Mouse (Mus musculus) embryonic stem cell, embryonic (primary cell): ENCODE results near the gene Idh1.

ENCODE experiments used
- CTCF ChIA-PET, 4 experiments: fragments of 300-600 bp in 2 of 4; fragments of 350-600 bp in 2 of 4; sonication (Branson Sonifier 250); formaldehyde crosslinking; loops; one replicate each; lab custom pipeline; 2022; ENCODE audit warnings: inconsistent platforms in 2 of 4; lab: Charles Lee
- POLR2A ChIA-PET, 4 experiments: fragments of 300-600 bp in 2 of 4; fragments of 350-600 bp in 2 of 4; sonication (Branson Sonifier 250); formaldehyde crosslinking; loops; one replicate each; lab custom pipeline; 2022; ENCODE audit warnings: antibody characterized with exemption in 4 of 4, inconsistent platforms in 1 of 4; lab: Charles Lee

Idh1 gene

DNA sequence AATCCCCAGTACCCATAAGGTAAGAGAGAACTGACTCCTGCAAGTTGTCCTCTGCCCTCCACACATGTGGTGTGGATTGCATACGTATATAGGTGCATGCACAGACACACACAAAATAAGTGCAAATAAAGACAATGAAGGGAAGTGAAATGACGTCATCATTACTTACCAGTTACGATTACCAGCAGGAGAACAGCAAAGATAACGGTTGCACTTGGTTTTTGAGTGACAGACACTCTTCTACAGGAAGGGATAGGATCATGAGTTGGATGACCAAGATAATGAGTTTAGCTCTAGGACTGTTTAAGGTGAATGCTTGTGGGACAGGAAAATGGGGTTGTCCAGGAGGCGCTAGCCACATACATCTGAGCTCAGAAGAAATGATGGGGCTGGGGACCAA is 4.8 kb downstream of the Idh1 start:
- ChIA-PET CTCF (no interaction called here), POLR2A (interaction anchor here in 1 of 4 experiments (0.6 kb wide), 1 partner anchor 157 kb away, joined by 4 read pairs; no protein-coding TSS in a partner anchor)

DNA sequence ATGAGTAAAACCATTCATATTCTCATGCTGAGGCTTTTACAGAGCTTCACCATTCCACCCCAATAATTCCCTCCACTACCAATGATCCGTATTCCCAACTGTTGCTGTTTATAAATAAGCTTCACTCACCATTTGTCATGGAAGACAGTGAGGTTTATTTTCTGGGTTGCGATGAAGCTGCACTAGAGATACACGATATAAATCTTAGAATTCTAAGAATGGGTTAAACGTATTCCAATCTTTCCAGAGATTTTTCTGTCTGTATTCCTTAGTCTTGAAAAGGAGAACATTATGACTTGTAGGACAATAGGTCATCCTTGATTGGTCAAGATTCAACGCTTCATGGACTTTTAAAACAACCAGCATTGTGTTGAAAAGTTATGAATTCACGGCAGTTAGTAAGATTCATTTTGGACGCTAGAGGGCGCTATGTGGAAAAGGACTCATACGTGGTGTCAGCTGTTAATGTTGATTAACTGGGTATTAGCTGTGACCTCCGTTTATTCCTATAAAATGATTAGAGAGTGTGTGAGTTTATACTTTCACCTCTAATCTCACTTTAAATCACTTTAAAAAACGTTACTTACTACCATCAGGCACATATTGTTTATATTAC is 6.6 kb downstream of the Idh1 start:
- ChIA-PET POLR2A (interaction anchor here in 3 of 4 experiments (0.7 to 6.0 kb wide), 13 partner anchors 7 to 647 kb away, joined by 3 to 42 read pairs (median 4); partner anchors contain the start of genes Pikfyve (in 2 of the 3), Creb1 (in 1 of the 3) and Idh1 (in 1 of the 3)), CTCF (interaction anchor here (0.5 to 2.5 kb wide), 8 partner anchors 8 to 344 kb away, joined by 3 to 22 read pairs (median 3); no protein-coding TSS in a partner anchor)

GRCm38 (mm10) chr1:65178902-65179432 is 7.3 kb downstream of the Idh1 start:
- POLR2A ChIA-PET = interaction anchor here in 3 of 4 experiments (0.8 to 6.0 kb wide), 77 partner anchors 8 to 1684 kb away, joined by 3 to 42 read pairs (median 4); partner anchors contain the start of genes Ccnyl1 (in 3 of the 3), Creb1 (in 3 of the 3), Fzd5 (in 3 of the 3) and Pikfyve (in 3 of the 3)
- CTCF ChIA-PET = interaction anchor here (0.5 to 2.5 kb wide), 32 partner anchors 7 to 562 kb away, joined by 3 to 22 read pairs (median 4); partner anchors contain the start of genes Ccnyl1 (in 2 of the 4), Pikfyve (in 2 of the 4), Idh1 (in 1 of the 4) and Mettl21a (in 1 of the 4)

DNA sequence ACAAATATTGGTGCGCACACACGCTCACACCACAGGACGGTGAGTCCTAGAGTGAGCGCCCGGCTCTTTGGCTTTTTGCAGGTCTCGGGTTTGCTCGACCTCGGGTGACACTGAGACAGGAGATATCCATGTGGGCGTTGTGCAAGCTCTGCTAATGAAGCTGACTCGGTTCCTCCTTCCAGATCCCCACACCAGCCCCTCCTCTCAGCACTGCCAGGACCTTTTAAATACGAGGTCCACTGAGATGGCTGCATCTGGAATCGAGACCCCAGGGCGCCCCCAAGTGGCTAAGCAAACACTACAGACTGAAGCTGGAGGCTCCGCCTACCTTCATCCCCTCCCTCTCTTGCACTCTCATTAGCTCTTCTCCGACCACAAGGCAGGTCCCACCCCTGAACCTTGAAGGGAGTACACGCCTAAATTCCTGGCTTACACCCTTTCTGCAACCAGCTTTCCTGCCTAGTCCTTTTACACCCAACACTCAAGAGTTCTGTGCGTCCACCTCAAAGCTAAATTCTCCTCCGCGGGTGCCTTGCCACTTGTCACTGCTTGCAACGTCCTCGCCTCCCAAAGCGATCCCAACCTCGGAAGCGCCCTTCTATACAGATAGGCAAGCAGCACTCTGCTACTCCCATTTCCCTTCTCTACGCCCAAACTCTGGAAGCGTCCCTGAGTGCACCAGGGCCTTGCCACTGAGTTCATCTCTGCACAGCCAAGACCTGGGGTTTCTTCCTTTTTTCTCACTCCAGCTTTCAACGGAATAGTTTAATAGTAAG is 8.0 kb downstream of the Idh1 start:
- CTCF ChIA-PET = interaction anchor here (0.5 to 2.5 kb wide), 33 partner anchors 8 to 561 kb away, joined by 3 to 22 read pairs (median 3); partner anchors contain the start of genes Ccnyl1 (in 2 of the 4), Pikfyve (in 2 of the 4), Fzd5 (in 1 of the 4) and Idh1 (in 1 of the 4)
- POLR2A ChIA-PET = interaction anchor here in 3 of 4 experiments (0.6 to 6.0 kb wide), 79 partner anchors 8 to 1685 kb away, joined by 3 to 42 read pairs (median 4); partner anchors contain the start of genes Ccnyl1 (in 3 of the 3), Creb1 (in 3 of the 3), Fzd5 (in 3 of the 3) and Pikfyve (in 3 of the 3)

- ChIA-PET CTCF (interaction anchor here in 2 of 4 experiments (0.7 to 2.5 kb wide), 7 partner anchors 9 to 472 kb away, joined by 3 to 22 read pairs (median 4); partner anchors contain the start of gene Plekhm3 (in 1 of the 2)), POLR2A (interaction anchor here in 3 of 4 experiments (0.7 to 6.0 kb wide), 20 partner anchors 8 to 645 kb away, joined by 3 to 42 read pairs (median 8); partner anchors contain the start of genes Pikfyve (in 3 of the 3), Idh1 (in 2 of the 3), Creb1 (in 1 of the 3) and Fzd5 (in 1 of the 3))
Measured at GRCm38 (mm10) chr1:65177452-65177851, 8.8 kb downstream of the Idh1 start.

GRCm38 (mm10) chr1:65176912-65177311 is 9.4 kb downstream of the Idh1 start:
- CTCF ChIA-PET = interaction anchor here in 2 of 4 experiments (0.7 to 1.4 kb wide), 2 partner anchors 9 to 136 kb away, joined by 3 to 9 read pairs; no protein-coding TSS in a partner anchor
- POLR2A ChIA-PET = interaction anchor here in 3 of 4 experiments (0.7 to 6.0 kb wide), 9 partner anchors 8 to 1643 kb away, joined by 3 to 42 read pairs (median 4); partner anchors contain the start of genes Idh1 (in 2 of the 3) and Pikfyve (in 2 of the 3)

DNA sequence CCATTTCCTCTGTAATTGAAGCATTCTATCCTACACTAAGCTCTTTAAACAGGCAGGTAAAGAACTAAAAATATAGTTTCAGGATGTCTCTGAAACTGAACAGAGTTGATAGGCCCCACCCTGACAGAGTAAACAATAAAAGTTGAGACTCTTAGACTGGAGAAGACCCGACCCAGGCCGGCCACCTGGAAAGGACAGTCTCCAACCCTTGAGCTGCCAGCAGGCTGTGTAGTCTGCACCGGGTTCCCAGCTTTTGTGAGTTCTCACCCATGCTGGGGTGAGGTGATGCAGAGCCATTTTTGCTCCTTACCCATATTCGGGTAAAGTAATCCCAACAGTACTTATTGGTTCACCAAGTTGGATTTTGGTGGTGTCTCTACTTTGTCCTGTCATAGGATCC is 10.1 kb downstream of the Idh1 start:
- ChIA-PET POLR2A (interaction anchor here in 3 of 4 experiments (0.9 to 6.0 kb wide), 4 partner anchors 9 to 34 kb away, joined by 3 to 42 read pairs (median 18); partner anchors contain the start of genes Idh1 (in 2 of the 3) and Pikfyve (in 2 of the 3)), CTCF (interaction anchor here in 1 of 4 experiments (1.4 kb wide), 1 partner anchor 9 kb away, joined by 3 read pairs; no protein-coding TSS in a partner anchor)

DNA sequence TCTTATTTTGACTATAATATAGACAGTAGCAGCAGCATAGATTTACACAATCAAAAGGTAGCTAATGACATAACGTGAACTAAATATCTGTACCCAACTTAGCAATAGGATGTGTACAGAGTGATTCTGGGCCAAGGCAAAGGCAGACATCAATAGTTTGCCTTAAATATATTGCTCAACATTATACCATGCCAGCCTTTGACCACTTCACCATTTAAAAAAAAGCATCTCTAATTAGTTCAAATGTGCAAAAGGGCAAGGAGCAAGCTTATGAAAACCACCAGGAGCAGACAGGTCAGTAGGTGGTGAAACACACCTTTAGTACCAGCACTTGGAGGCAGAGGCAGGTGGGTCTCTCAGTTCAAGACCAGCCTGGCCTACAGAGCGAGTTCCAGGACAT is 12.6 kb downstream of the Idh1 start:
- CTCF ChIA-PET = interaction anchor here in 1 of 4 experiments (0.8 kb wide), 1 partner anchor 39 kb away, joined by 8 read pairs; no protein-coding TSS in a partner anchor
- POLR2A ChIA-PET = interaction anchor here in 3 of 4 experiments (0.6 to 6.0 kb wide), 10 partner anchors 8 to 483 kb away, joined by 3 to 42 read pairs (median 4); partner anchors contain the start of genes Idh1 (in 2 of the 3), Pikfyve (in 2 of the 3) and Ccnyl1 (in 1 of the 3)

GRCm38 (mm10) chr1:65171579-65171978 is 14.7 kb downstream of the Idh1 start:
- POLR2A ChIA-PET = interaction anchor here in 2 of 4 experiments (0.7 to 1.4 kb wide), 3 partner anchors 14 to 481 kb away, joined by 3 to 4 read pairs (median 3); partner anchors contain the start of gene Ccnyl1 (in 1 of the 2)
- CTCF ChIA-PET = interaction anchor here in 1 of 4 experiments (1.0 kb wide), 1 partner anchor 8 kb away, joined by 3 read pairs; no protein-coding TSS in a partner anchor

GRCm38 (mm10) chr1:65169947-65170346 is 16.4 kb downstream of the Idh1 start:
- ChIA-PET CTCF (no interaction called here), POLR2A (interaction anchor here in 3 of 4 experiments (0.7 to 2.5 kb wide), 5 partner anchors 8 to 13 kb away, joined by 3 to 15 read pairs (median 4); no protein-coding TSS in a partner anchor)

GRCm38 (mm10) chr1:65169536-65169935 is 16.8 kb downstream of the Idh1 start:
- CTCF ChIA-PET = interaction anchor here in 1 of 4 experiments (1.2 kb wide), 1 partner anchor 8 kb away, joined by 4 read pairs; no protein-coding TSS in a partner anchor
- POLR2A ChIA-PET = interaction anchor here in 2 of 4 experiments (0.7 to 2.5 kb wide), 6 partner anchors 9 to 120 kb away, joined by 3 to 15 read pairs (median 3); no protein-coding TSS in a partner anchor

- ChIA-PET POLR2A (interaction anchor here in 1 of 4 experiments (1.0 to 1.1 kb wide), 2 partner anchors 11 to 18 kb away, joined by 3 read pairs; no protein-coding TSS in a partner anchor), CTCF (no interaction called here)
Measured at GRCm38 (mm10) chr1:65167496-65167895, 18.8 kb downstream of the Idh1 start.

DNA sequence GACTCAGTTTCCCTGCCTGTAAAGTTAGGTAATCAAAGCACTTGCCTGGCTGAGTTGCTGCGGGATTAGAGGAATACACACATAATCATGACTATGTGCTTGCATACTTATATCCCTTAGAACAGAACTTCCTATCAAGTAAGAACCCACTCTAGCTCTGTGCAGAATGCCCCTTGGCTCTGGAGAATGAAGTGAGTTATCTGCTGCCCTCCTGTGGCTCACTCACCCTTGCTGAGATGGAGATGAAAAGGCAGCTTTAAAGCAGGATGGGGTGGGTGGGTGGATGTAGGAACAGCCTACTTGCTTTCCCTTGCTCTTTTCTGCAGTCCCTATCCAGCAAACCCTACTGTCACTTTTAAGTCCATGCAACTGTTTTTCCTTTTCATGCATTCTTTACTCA is 24.1 kb downstream of the Idh1 start:
- POLR2A ChIA-PET = interaction anchor here in 1 of 4 experiments (2.4 kb wide), 1 partner anchor 16 kb away, joined by 13 read pairs; no protein-coding TSS in a partner anchor
- CTCF ChIA-PET = interaction anchor here in 2 of 4 experiments (0.6 to 2.2 kb wide), 4 partner anchors 16 to 114 kb away, joined by 3 to 6 read pairs (median 4); no protein-coding TSS in a partner anchor

- CTCF ChIA-PET = no interaction called here
- POLR2A ChIA-PET = interaction anchor here in 2 of 4 experiments (0.6 to 1.3 kb wide), 3 partner anchors 14 to 24 kb away, joined by 3 to 4 read pairs (median 3); no protein-coding TSS in a partner anchor
Measured at GRCm38 (mm10) chr1:65156111-65156510, 30.2 kb downstream of the Idh1 start.

DNA sequence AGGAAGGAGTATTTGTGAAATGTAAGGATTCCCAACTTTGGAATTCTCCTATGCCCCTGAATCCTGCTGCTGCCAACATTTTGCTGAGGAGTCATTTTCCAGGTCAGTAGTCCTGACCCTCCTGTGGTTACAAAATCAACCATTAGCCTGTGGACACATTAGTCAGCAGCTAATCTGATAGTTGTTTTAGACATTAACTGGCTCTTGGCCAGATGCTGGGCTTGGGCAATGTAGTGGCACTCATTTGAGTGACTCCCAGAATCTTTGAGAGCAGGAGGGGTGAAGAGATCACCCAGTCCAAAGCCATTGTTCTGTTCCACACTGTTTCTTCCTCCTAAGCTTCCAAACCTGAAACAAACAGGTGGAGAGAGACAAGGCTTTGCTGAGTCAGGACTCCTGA is 31.5 kb downstream of the Idh1 start:
- ChIA-PET POLR2A (interaction anchor here in 2 of 4 experiments (0.9 to 1.7 kb wide), 4 partner anchors 9 to 43 kb away, joined by 3 to 9 read pairs (median 4); no protein-coding TSS in a partner anchor), CTCF (interaction anchor here in 2 of 4 experiments (0.6 to 0.8 kb wide), 2 partner anchors 31 to 421 kb away, joined by 3 read pairs; no protein-coding TSS in a partner anchor)

GRCm38 (mm10) chr1:65147971-65148370 is 38.3 kb downstream of the Idh1 start:
- ChIA-PET POLR2A (interaction anchor here in 1 of 4 experiments (0.7 kb wide), 1 partner anchor 30 kb away, joined by 3 read pairs; no protein-coding TSS in a partner anchor), CTCF (interaction anchor here in 1 of 4 experiments (0.8 kb wide), 1 partner anchor 38 kb away, joined by 3 read pairs; no protein-coding TSS in a partner anchor)
